In the genomic region with DNA sequence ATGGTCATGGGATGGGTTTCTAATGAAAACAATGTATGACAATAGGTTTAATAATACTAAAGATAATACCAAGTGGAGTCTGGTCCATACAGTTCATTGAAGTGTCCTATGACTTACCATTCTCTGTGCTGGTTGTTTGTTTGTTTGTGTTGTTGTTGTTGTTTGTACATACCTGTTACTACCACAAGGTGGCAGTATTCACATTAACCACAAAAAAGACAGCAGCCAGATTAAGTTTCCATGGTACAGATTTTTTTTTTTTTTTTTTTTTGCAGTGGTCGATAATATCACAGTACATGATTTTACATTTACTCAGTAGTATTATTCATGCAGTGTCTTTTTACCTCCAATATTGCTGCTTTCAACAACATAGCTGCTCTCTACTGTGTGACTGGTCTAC, we compare ENCODE assay signal across 18 mouse cellular contexts. TPM values are rescaled to one million over a fixed set of nuclear protein-coding genes. Genes with fewer than 3 reads are reported as not detected.
DNase-seq lines count a peak whose midpoint lies in the region; ATAC-seq and TF ChIP-seq lines count a peak whose summit lies in the region.
"Had no signal": no experiment of that assay in that cellular context is flagged by ENCODE, and none has a peak within 500 bp of the region (broad histone marks: within the 10 kb centered on the region; RNA-seq: fewer than 3 reads in every experiment).

No protein-coding gene starts in this region.

- no peak for ATAC-seq in hindbrain, embryonic 11.5 days (ENCODE audit: low FRiP score)
- ATAC-seq in hindbrain, embryonic 14.5 days (ENCODE audit: low FRiP score), result no peak
- no peak for ATAC-seq in lung, embryonic 14.5 days (ENCODE audit: insufficient read depth)
- ATAC-seq: CD4-positive, CD25-positive, alpha-beta regulatory T cell, adult 4 months had no signal

- no peaks in the 10 kb centered on the region for H3K36me3 ChIP-seq in hindbrain, embryonic 11.5 days (ENCODE audit: control insufficient read depth, insufficient read depth, low read length)
- H3K36me3 ChIP-seq in hindbrain, embryonic 14.5 days (replicated peaks; ENCODE audit: control insufficient read depth, insufficient read depth), result no peaks in the 10 kb centered on the region
- no peaks in the 10 kb centered on the region for H3K36me3 ChIP-seq in lung, embryonic 14.5 days (ENCODE audit: insufficient read depth)
- no peaks in the 10 kb centered on the region for H3K36me3 ChIP-seq in ES-E14 (ENCODE audit: control insufficient read depth, insufficient read depth, low read length, poor library complexity, severe bottlenecking)
- H3K36me3 ChIP-seq: heart, embryonic 13.5 days; hindbrain, embryonic 13.5 days; limb, embryonic 13.5 days had no signal

- WGBS in hindbrain, embryonic 11.5 days, result 48% methylated on average over 1 of the region's 1 CpGs
- WGBS in hindbrain, embryonic 14.5 days, result 36% methylated on average over 1 of the region's 1 CpGs
- WGBS in lung, embryonic 14.5 days, result 28% methylated on average over 1 of the region's 1 CpGs

- H3K4me3 ChIP-seq in hindbrain, embryonic 11.5 days (ENCODE audit: low read depth, low read length), result no peak overlapping the region
- H3K4me3 ChIP-seq in hindbrain, embryonic 14.5 days (replicated peaks; ENCODE audit: low read length), result no peak overlapping the region
- H3K4me3 ChIP-seq in lung, embryonic 14.5 days (ENCODE audit: low read depth, low read length), result no peak overlapping the region
- no peak overlapping the region for H3K4me3 ChIP-seq in ES-E14 (ENCODE audit: insufficient read depth in 1 of 2, low read depth in 1 of 2, low read length in 2 of 2, poor library complexity in 1 of 2, severe bottlenecking in 1 of 2)
- H3K4me3 ChIP-seq: heart, embryonic 13.5 days; hindbrain, embryonic 13.5 days; limb, embryonic 13.5 days had no signal

- no peak overlapping the region for H3K27ac ChIP-seq in hindbrain, embryonic 11.5 days (ENCODE audit: low read depth, low read length)
- no peak overlapping the region for H3K27ac ChIP-seq in hindbrain, embryonic 14.5 days
- no peak overlapping the region for H3K27ac ChIP-seq in lung, embryonic 14.5 days (ENCODE audit: low read depth)
- H3K27ac ChIP-seq in ES-E14 (ENCODE audit: insufficient read depth, low read depth, low read length, poor library complexity, severe bottlenecking), result no peak overlapping the region
- H3K27ac ChIP-seq: heart, embryonic 13.5 days; hindbrain, embryonic 13.5 days; limb, embryonic 13.5 days had no signal

- no peaks in the 10 kb centered on the region for H3K9me3 ChIP-seq in hindbrain, embryonic 11.5 days (ENCODE audit: control insufficient read depth, low read length)
- H3K9me3 ChIP-seq in hindbrain, embryonic 14.5 days (ENCODE audit: control insufficient read depth, low read length), result no peaks in the 10 kb centered on the region
- no peaks in the 10 kb centered on the region for H3K9me3 ChIP-seq in lung, embryonic 14.5 days (ENCODE audit: low read depth, low read length)
- no peaks in the 10 kb centered on the region for H3K9me3 ChIP-seq in ES-E14 (ENCODE audit: control insufficient read depth, insufficient read depth, low read depth, low read length)
- H3K9me3 ChIP-seq: heart, embryonic 13.5 days; hindbrain, embryonic 13.5 days; limb, embryonic 13.5 days had no signal

- no peaks in the 10 kb centered on the region for H3K4me1 ChIP-seq in hindbrain, embryonic 11.5 days (replicated peaks; ENCODE audit: control insufficient read depth, insufficient read depth, low read length)
- H3K4me1 ChIP-seq in hindbrain, embryonic 14.5 days (replicated peaks; ENCODE audit: control insufficient read depth, insufficient read depth, low read length), result no peaks in the 10 kb centered on the region
- H3K4me1 ChIP-seq in lung, embryonic 14.5 days (ENCODE audit: insufficient read depth), result no peaks in the 10 kb centered on the region
- H3K4me1 ChIP-seq in ES-E14 (ENCODE audit: control insufficient read depth in 2 of 2, insufficient read depth in 2 of 2, low read length in 2 of 2, poor library complexity in 1 of 2), result no peaks in the 10 kb centered on the region
- H3K4me1 ChIP-seq: hindbrain, embryonic 13.5 days; limb, embryonic 13.5 days had no signal

- DNase-seq in hindbrain, embryonic 11.5 days (ENCODE audit: low spot score), result peak; percentile 16
- DNase-seq in hindbrain, embryonic 14.5 days (ENCODE audit: low spot score), result no peak
- DNase-seq in lung, embryonic 14.5 days, result peak; percentile 46
- DNase-seq in lung, postnatal 14 days, result no peak
- peak; percentile 15 for DNase-seq in ES-E14 (ENCODE audit: low read depth, low spot score)
- peak; percentile 9 for DNase-seq in induced T-regulatory cell, adult 2 months (ENCODE audit: low read depth)
- DNase-seq in left cerebral cortex, adult 8-10 months (ENCODE audit: low spot score in 2 of 2), result no peak
- DNase-seq in layer of hippocampus, adult 11-12 months (ENCODE audit: low spot score), result no peak
- DNase-seq: gastrocnemius, postnatal 14 days; kidney, postnatal 10 days; lung, postnatal 10 days; right cerebral cortex, postnatal 4 days; thymus, postnatal 14 days had no signal

- H3K27me3 ChIP-seq in hindbrain, embryonic 11.5 days (ENCODE audit: control insufficient read depth, insufficient read depth, low read length), result no peaks in the 10 kb centered on the region
- H3K27me3 ChIP-seq in hindbrain, embryonic 14.5 days (ENCODE audit: control insufficient read depth, insufficient read depth, low read length), result no peaks in the 10 kb centered on the region
- no peaks in the 10 kb centered on the region for H3K27me3 ChIP-seq in lung, embryonic 14.5 days (ENCODE audit: insufficient read depth, low read length)
- H3K27me3 ChIP-seq: hindbrain, embryonic 13.5 days; limb, embryonic 13.5 days had no signal

- H3K9ac ChIP-seq in hindbrain, embryonic 11.5 days (ENCODE audit: low read depth, low read length), result no peak overlapping the region
- no peak overlapping the region for H3K9ac ChIP-seq in hindbrain, embryonic 14.5 days
- H3K9ac ChIP-seq in lung, embryonic 14.5 days, result no peak overlapping the region
- H3K9ac ChIP-seq in ES-E14 (ENCODE audit: insufficient read depth, low read depth, low read length, poor library complexity, severe bottlenecking), result no peak overlapping the region
- H3K9ac ChIP-seq: heart, embryonic 13.5 days; hindbrain, embryonic 13.5 days; limb, embryonic 13.5 days had no signal

- TF ChIP-seq CTCF in lung, embryonic 14.5 days (IDR thresholded peaks at IDR 0.05; ENCODE audit: low read depth), result peak; percentile 63

- H3K4me2 ChIP-seq in hindbrain, embryonic 11.5 days (replicated peaks; ENCODE audit: low read depth, low read length), result no peak overlapping the region
- H3K4me2 ChIP-seq in hindbrain, embryonic 14.5 days (replicated peaks), result no peak overlapping the region
- no peak overlapping the region for H3K4me2 ChIP-seq in lung, embryonic 14.5 days
- H3K4me2 ChIP-seq: heart, embryonic 13.5 days; hindbrain, embryonic 13.5 days; limb, embryonic 13.5 days; midbrain, embryonic 11.5 days had no signal

- in situ Hi-C loops in ES-E14 (cut with MboI; ENCODE audit: low sequenced_read_pairs in 2 of 2, unreplicated experiment in 2 of 2), result no loop called here

TF ChIP-seq in ES-E14, 5 proteins besides CTCF, POLR2A, EP300 and RAD21:
- TF ChIP-seq HCFC1 (IDR thresholded peaks at IDR 0.05; ENCODE audit: borderline replicate concordance, insufficient read depth, low read length), result no peak
- no peak for TF ChIP-seq ZC3H11A (IDR thresholded peaks at IDR 0.05; ENCODE audit: borderline replicate concordance, low read depth, low read length)
- TF ChIP-seq MAFK (IDR thresholded peaks at IDR 0.05; ENCODE audit: insufficient read depth, low read depth, low read length), result no peak
- TF ChIP-seq ZNF384 (IDR thresholded peaks at IDR 0.05; ENCODE audit: low read depth, low read length), result peak; percentile 88
- no peak for TF ChIP-seq CHD2 (IDR thresholded peaks at IDR 0.05; ENCODE audit: low read depth, low read length)

RNA-seq across cellular contexts. Expression of a gene that starts 52.4 kb away (rescaled TPM):
- 0.08 and 0.17 TPM in 2 replicates for polyA plus RNA-seq in hindbrain, embryonic 11.5 days (2014; fragmentation: Nextera tagmentation; extraction: Ambion mirVana)
- polyA plus RNA-seq in hindbrain, embryonic 14.5 days (2014; fragmentation: Nextera tagmentation; extraction: Ambion mirVana), result not detected in 2 replicates
- polyA plus RNA-seq in lung, embryonic 14.5 days (2014; fragmentation: Nextera tagmentation; extraction: Ambion mirVana), result 1.9 and 2.1 TPM in 2 replicates
- total RNA-seq in ES-E14 (2012; rRNA removed), result 0.32 and 0.40 TPM in 2 replicates
- not detected for total RNA-seq in left cerebral cortex, adult 8-10 months (2022)
- total RNA-seq: gastrocnemius, postnatal 14 days had no signal

Comparison
In these comparisons a context has a peak if more than half of its experiments do, and no peak if none do; other contexts are left out.
1. DNase-seq: peak in hindbrain, embryonic 11.5 days (single experiment), lung, embryonic 14.5 days (single experiment), ES-E14 (single experiment) and induced T-regulatory cell, adult 2 months (single experiment); none in hindbrain, embryonic 14.5 days (single experiment), lung, postnatal 14 days (single experiment), left cerebral cortex, adult 8-10 months (0 of 2) and layer of hippocampus, adult 11-12 months (single experiment).